Mouse (Mus musculus): ENCODE results near the gene Gpr61.

- TF ChIP-seq ZNF384 (IDR thresholded peaks at IDR 0.05; ENCODE audit: low read depth, low read length) (no peak), ZC3H11A (IDR thresholded peaks at IDR 0.05; ENCODE audit: borderline replicate concordance, low read depth, low read length) (no peak), HCFC1 (IDR thresholded peaks at IDR 0.05; ENCODE audit: borderline replicate concordance, insufficient read depth, low read length) (no peak), MAFK (IDR thresholded peaks at IDR 0.05; ENCODE audit: insufficient read depth, low read depth, low read length) (no peak), CHD2 (IDR thresholded peaks at IDR 0.05; ENCODE audit: low read depth, low read length) (no peak)
These were observed 42.0 kb downstream of the Gpr61 start for GRCm38 (mm10) chr3:108112666-108113065.

Data from ES-E14 (cell line).